In the genomic region with DNA sequence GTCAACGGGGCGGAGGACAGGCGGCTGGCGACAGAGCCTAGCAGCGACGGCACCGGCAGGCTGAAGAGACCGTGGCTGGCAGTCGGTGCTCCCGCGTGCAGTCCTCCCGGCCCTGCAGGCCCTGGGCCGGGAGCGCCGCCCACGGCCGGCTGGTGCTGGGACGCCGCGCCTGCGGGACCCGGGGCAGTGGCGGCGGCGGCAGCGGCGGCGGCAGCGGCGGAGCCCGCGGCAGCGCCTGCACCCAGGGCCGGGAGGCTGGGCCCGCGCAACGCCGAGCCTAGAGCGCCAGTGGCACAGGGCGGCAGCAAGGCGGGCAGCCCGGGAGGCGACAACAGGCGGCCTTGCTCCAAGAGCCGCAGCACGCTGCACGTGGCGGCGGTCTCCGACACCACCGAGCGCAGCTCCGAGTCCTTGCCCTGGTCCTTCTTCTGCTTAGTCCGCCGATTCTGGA, we compare ENCODE assay signal across 8 mouse cellular contexts. TPM values are rescaled to one million over a fixed set of nuclear protein-coding genes. Genes with fewer than 3 reads are reported as not detected.
DNase-seq lines count a peak whose midpoint lies in the region; ATAC-seq and TF ChIP-seq lines count a peak whose summit lies in the region.

No protein-coding gene starts in this region.

- H3K4me1 ChIP-seq in heart, embryonic 14.5 days (ENCODE audit: control insufficient read depth in 2 of 2, insufficient read depth in 2 of 2, low read length in 2 of 2), result peaks cover 6 to 19% of the 10 kb centered on the region in 2 experiments; a peak in 3 of 4 replicates
- H3K4me1 ChIP-seq in forebrain, embryonic 16.5 days (replicated peaks; ENCODE audit: control insufficient read depth, insufficient read depth, low read length), result peaks cover 37% of the 10 kb centered on the region
- H3K4me1 ChIP-seq in limb, embryonic 14.5 days (ENCODE audit: control insufficient read depth, insufficient read depth, low read length), result peaks cover 15% of the 10 kb centered on the region
- H3K4me1 ChIP-seq in neural tube, embryonic 12.5 days, result peaks cover 12% of the 10 kb centered on the region

- no peaks in the 10 kb centered on the region for H3K9me3 ChIP-seq in heart, embryonic 14.5 days (ENCODE audit: control insufficient read depth, low read length)
- no peaks in the 10 kb centered on the region for H3K9me3 ChIP-seq in forebrain, embryonic 16.5 days (ENCODE audit: control insufficient read depth, low read length)
- H3K9me3 ChIP-seq in limb, embryonic 14.5 days (ENCODE audit: control insufficient read depth, low read length), result no peaks in the 10 kb centered on the region
- no peaks in the 10 kb centered on the region for H3K9me3 ChIP-seq in neural tube, embryonic 12.5 days

- no peak overlapping the region for H3K27ac ChIP-seq in heart, embryonic 14.5 days (replicated peaks in 1 of 2; ENCODE audit: control insufficient read depth in 1 of 2, insufficient read depth in 1 of 2, low read depth in 2 of 2, low read length in 2 of 2)
- peak overlapping the region; percentile 57 for H3K27ac ChIP-seq in forebrain, embryonic 16.5 days (ENCODE audit: low read length)
- no peak overlapping the region for H3K27ac ChIP-seq in limb, embryonic 14.5 days (replicated peaks; ENCODE audit: low read depth, low read length)
- no peak overlapping the region for H3K27ac ChIP-seq in neural tube, embryonic 12.5 days

- H3K27me3 ChIP-seq in heart, embryonic 14.5 days (ENCODE audit: control insufficient read depth, insufficient read depth, low read length), result peaks cover 99% of the 10 kb centered on the region
- peaks cover 49% of the 10 kb centered on the region for H3K27me3 ChIP-seq in forebrain, embryonic 16.5 days (replicated peaks; ENCODE audit: control insufficient read depth, insufficient read depth, low read length)
- H3K27me3 ChIP-seq in limb, embryonic 14.5 days (ENCODE audit: control insufficient read depth, insufficient read depth, low read length), result peaks cover 95% of the 10 kb centered on the region
- peaks cover 100% of the 10 kb centered on the region for H3K27me3 ChIP-seq in neural tube, embryonic 12.5 days (replicated peaks)

- H3K36me3 ChIP-seq in heart, embryonic 14.5 days (ENCODE audit: control insufficient read depth, insufficient read depth, low read length), result no peaks in the 10 kb centered on the region
- no peaks in the 10 kb centered on the region for H3K36me3 ChIP-seq in forebrain, embryonic 16.5 days (ENCODE audit: control insufficient read depth, insufficient read depth)
- no peaks in the 10 kb centered on the region for H3K36me3 ChIP-seq in limb, embryonic 14.5 days (ENCODE audit: control insufficient read depth, insufficient read depth, low read length)
- no peaks in the 10 kb centered on the region for H3K36me3 ChIP-seq in neural tube, embryonic 12.5 days

- peak overlapping the region; percentile 77 for H3K4me2 ChIP-seq in heart, embryonic 14.5 days (ENCODE audit: low read length)
- peak overlapping the region; percentile 63 for H3K4me2 ChIP-seq in forebrain, embryonic 16.5 days (ENCODE audit: low read length)
- H3K4me2 ChIP-seq in limb, embryonic 14.5 days (replicated peaks; ENCODE audit: low read depth, low read length, severe bottlenecking), result peak overlapping the region; percentile 77
- peak overlapping the region; percentile 57 for H3K4me2 ChIP-seq in neural tube, embryonic 12.5 days (replicated peaks)

- TF ChIP-seq POLR2A in limb, embryonic 14.5 days (IDR thresholded peaks at IDR 0.05; ENCODE audit: borderline replicate concordance, extremely low read depth, insufficient read depth, insufficient read length), result no peak

- WGBS in heart, embryonic 14.5 days, result under 1% methylated on average over 55 of the region's 55 CpGs
- WGBS in forebrain, embryonic 16.5 days, result under 1% methylated on average over 54 of the region's 55 CpGs
- WGBS in limb, embryonic 14.5 days, result under 1% methylated on average over 24 of the region's 55 CpGs
- WGBS in neural tube, embryonic 12.5 days, result under 1% methylated on average over 55 of the region's 55 CpGs

- H3K4me3 ChIP-seq in heart, embryonic 14.5 days (ENCODE audit: control insufficient read depth in 1 of 2, insufficient read depth in 1 of 2, low read depth in 1 of 2, low read length in 2 of 2), result peak overlapping the region; percentile 31 to 42
- peak overlapping the region; percentile 46 for H3K4me3 ChIP-seq in forebrain, embryonic 16.5 days (replicated peaks; ENCODE audit: low read length)
- H3K4me3 ChIP-seq in limb, embryonic 14.5 days (replicated peaks; ENCODE audit: low read length), result peak overlapping the region; percentile 36
- H3K4me3 ChIP-seq in neural tube, embryonic 12.5 days, result peak overlapping the region; percentile 33

- ATAC-seq in heart, embryonic 14.5 days (ENCODE audit: insufficient number of reproducible peaks, insufficient read depth, low FRiP score, low read depth), result peak; percentile 44
- peak; percentile 36 for ATAC-seq in forebrain, embryonic 16.5 days
- ATAC-seq in limb, embryonic 14.5 days (ENCODE audit: low FRiP score, low read depth), result peak; percentile 41; the same call in 1 of the 2 replicates
- ATAC-seq in neural tube, embryonic 12.5 days (ENCODE audit: low FRiP score, low read depth), result peak; percentile 57; the same call in 1 of the 2 replicates

- no peak for DNase-seq in heart, adult 18-20 months
- DNase-seq in adrenal gland, postnatal 25 days, result peak; percentile 55
- DNase-seq in limb, embryonic 14.5 days (ENCODE audit: low spot score), result no peak
- DNase-seq in layer of hippocampus, adult 9-10 months (ENCODE audit: low spot score), result no peak
- DNase-seq in cerebellum, adult 9-11 months, result no peak

- peak overlapping the region; percentile 41 for H3K9ac ChIP-seq in heart, embryonic 14.5 days (ENCODE audit: low read length)
- peak overlapping the region; percentile 63 for H3K9ac ChIP-seq in forebrain, embryonic 16.5 days (replicated peaks; ENCODE audit: low read depth, low read length)
- H3K9ac ChIP-seq in limb, embryonic 14.5 days (ENCODE audit: low read depth, low read length, severe bottlenecking), result peak overlapping the region; percentile 34; the same call in 1 of the 2 replicates
- H3K9ac ChIP-seq in neural tube, embryonic 12.5 days, result no peak overlapping the region

RNA-seq across cellular contexts. Expression of a gene that starts 3.5 kb away (rescaled TPM):
- not detected in 2 replicates for polyA plus RNA-seq in heart, embryonic 14.5 days (2014; fragmentation: Nextera tagmentation; extraction: Ambion mirVana)
- not detected for total RNA-seq in heart, adult 18-20 months (2021)
- total RNA-seq in adrenal gland, postnatal 25 days (2021), result not detected in 2 replicates
- polyA plus RNA-seq in forebrain, embryonic 16.5 days (2015; fragmentation: Nextera tagmentation; extraction: Ambion mirVana), result 0.89 and 1.0 TPM in 2 replicates
- polyA plus RNA-seq in limb, embryonic 14.5 days (2012; rRNA removed), result 0.11 and 0.32 TPM in 2 replicates
- 0.18 TPM in 1 of 2 replicates, not detected in the other for polyA plus RNA-seq in limb, embryonic 14.5 days (2014; fragmentation: Nextera tagmentation; extraction: Ambion mirVana)
- polyA plus RNA-seq in neural tube, embryonic 12.5 days (2016; fragmentation: Nextera tagmentation; extraction: Ambion mirVana), result 0.19 TPM in 1 of 2 replicates, not detected in the other

RNA-seq across cellular contexts. Expression of a gene that starts 52.7 kb away (rescaled TPM):
- polyA plus RNA-seq in heart, embryonic 14.5 days (2014; fragmentation: Nextera tagmentation; extraction: Ambion mirVana), result not detected in 2 replicates
- total RNA-seq in heart, adult 18-20 months (2021), result not detected
- not detected in 2 replicates for total RNA-seq in adrenal gland, postnatal 25 days (2021)
- not detected in 2 replicates for polyA plus RNA-seq in forebrain, embryonic 16.5 days (2015; fragmentation: Nextera tagmentation; extraction: Ambion mirVana)
- polyA plus RNA-seq in limb, embryonic 14.5 days (2012; rRNA removed), result not detected in 2 replicates
- polyA plus RNA-seq in limb, embryonic 14.5 days (2014; fragmentation: Nextera tagmentation; extraction: Ambion mirVana), result not detected in 2 replicates
- not detected in 2 replicates for polyA plus RNA-seq in neural tube, embryonic 12.5 days (2016; fragmentation: Nextera tagmentation; extraction: Ambion mirVana)
